Mouse (Mus musculus): Measurements from ENCODE around the gene Gsta3.

DNA sequence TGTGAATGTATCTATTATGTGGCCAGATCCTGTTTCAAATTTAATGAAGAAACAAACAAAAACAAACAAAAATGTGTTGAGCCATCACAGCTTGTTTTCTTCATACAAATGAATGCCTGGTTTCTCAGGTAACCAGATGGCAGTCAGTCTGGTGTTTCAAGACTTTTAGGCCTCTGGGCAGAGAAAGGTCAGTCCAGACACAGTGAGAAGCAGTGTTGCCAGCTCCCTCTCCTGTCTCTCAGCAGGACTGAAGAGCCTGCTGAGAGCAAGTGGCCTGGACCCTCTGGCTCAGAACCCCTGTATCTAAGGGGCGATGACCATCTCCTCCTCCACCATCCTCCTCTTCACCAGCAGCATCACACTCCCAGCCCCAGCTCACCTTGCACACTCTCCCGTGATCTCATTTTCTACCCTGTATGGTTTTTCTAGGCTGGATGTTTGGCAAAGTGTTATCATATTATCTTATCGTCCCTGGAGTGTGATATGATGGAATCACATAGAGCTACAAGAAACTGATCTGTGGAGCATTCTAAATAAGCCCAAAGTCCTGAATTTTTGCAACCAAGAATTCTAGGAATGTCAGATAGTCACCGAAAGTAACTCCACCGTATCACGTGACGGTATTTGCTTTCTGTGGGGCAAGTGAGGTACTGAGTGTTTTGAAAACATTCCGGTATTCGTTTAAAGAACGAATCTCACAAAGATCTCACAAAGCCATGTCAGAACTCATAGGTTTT is 12.3 kb downstream of the Gsta3 start:
- TF ChIP-seq EP300 (optimal IDR thresholded peaks at IDR 0.05) (no peak), CTCF (IDR thresholded peaks at IDR 0.05; ENCODE audit: low read depth) (no peak)

All from stomach, postnatal 0 days (tissue).